Mouse (Mus musculus): Measurements from ENCODE around the gene Plcxd2. TPM values are rescaled to one million over a fixed set of nuclear protein-coding genes. Genes with fewer than 3 reads are reported as not detected.

Gene Plcxd2
- 2.0 and 2.2 TPM in 2 replicates for polyA plus RNA-seq (2016; fragmentation: Nextera tagmentation; extraction: Ambion mirVana)

DNA sequence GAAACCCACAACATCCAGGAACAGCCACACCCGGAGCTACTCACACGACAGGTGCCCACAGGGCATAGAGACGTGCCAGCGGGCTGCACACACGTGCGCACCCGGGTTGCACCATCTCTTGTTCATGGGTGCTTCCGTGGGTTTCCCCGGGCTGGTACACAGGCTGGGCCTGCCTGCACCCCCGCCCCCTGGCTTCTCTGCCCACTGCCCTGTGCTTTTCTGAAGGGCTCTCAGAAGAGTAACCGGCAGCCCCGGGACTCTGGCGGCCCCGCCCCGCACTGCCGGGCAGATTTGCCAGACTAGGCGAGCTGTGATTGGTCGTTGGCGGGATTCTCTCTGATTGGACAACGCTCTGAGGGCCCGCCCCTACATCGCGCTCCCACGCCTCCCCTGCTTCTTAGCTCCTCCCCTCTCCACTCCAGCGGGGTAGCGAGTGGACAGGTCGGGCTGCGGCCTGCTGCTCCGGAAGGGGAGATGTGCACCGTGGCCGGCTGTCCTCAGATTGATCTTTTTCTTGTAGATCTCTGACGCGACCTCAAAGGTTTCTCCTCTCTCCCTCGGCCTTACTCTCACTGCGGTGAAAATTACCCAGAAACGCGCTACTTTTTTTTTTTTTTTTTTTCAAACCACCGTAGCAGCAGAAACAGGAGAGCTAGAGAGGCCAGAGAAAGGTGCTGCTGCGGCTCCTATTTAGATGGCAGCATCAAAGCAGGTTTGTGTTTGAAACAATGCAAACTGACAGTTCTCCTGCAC is at the start of gene Plcxd2:
Plcxd2 (minus strand) TSS at position 66 of the 753 bp plus-strand sequence.
- under 1% methylated on average over 39 of the region's 39 CpGs for WGBS
- peaks cover 6% of the 10 kb centered on the region; the same call in 1 of the 2 replicates for H3K27me3 ChIP-seq (replicated peaks; ENCODE audit: low read depth, poor library complexity, severe bottlenecking)

DNA sequence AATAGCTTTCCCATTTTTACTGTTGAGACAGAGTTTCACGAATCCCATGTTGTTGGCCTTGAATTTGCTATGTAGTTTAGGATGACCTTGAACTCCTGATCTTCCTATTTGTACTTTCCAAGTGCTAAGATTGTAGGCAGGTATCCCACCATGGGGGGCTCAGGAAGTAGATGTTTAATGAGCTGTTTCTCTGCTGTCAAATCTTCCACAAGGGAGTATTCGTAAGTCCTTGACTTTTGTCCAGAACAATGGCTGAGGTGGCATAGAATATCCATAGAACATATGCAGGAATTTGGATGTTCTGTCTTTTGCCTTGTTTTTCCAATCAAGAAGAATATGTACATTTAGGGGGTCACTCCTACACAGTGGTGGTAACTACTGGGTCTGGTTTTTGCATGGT is 36.9 kb upstream of the Plcxd2 start:
- Histone ChIP-seq H3K4me1 (no peaks in the 10 kb centered on the region), H3K9me3 (no peaks in the 10 kb centered on the region), H3K36me3 (replicated peaks) (no peaks in the 10 kb centered on the region), H3K27ac (replicated peaks) (no peak overlapping the region), H3K4me3 (no peak overlapping the region), H3K27me3 (replicated peaks; ENCODE audit: low read depth, poor library complexity, severe bottlenecking) (no peaks in the 10 kb centered on the region)
- DNase-seq (ENCODE audit: low spot score) = no peak
- 87% methylated on average over 2 of the region's 2 CpGs for WGBS

More for the DNA sequence above, at the start of gene Plcxd2:
- DNase-seq (ENCODE audit: low spot score) = peak; percentile 97
- Histone ChIP-seq H3K4me3 (peak within 1 kb of the TSS; percentile 77), H3K27ac (replicated peaks) (peak within 1 kb of the TSS; percentile 81), H3K4me1 (peaks cover 13% of the 10 kb centered on the region), H3K36me3 (replicated peaks) (no peaks in the 10 kb centered on the region), H3K9me3 (no peaks in the 10 kb centered on the region)

DNA sequence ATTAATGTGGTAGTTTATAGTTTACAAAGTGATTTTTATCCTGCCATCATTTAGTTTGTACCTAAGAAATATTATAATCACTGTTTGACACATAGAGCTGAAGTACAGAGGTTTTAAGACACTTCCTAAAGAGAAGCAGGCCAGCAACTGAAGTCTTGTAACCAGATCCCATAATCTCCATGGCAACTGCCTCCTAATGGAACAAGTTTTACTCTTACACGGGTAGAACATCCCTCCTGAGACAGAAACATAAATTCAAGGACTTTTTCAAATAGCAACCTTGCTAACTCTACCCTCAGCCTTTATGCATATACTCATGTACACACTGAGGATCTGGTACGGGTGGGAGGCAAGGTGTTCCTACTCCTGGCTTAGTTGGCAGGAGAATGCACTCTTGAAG is 26.2 kb upstream of the Plcxd2 start:
- Histone ChIP-seq H3K27ac (replicated peaks) (no peak overlapping the region), H3K4me3 (no peak overlapping the region), H3K36me3 (replicated peaks) (no peaks in the 10 kb centered on the region), H3K9me3 (no peaks in the 10 kb centered on the region), H3K27me3 (replicated peaks; ENCODE audit: low read depth, poor library complexity, severe bottlenecking) (no peaks in the 10 kb centered on the region), H3K4me1 (no peaks in the 10 kb centered on the region)
- 60% methylated on average over 2 of the region's 2 CpGs for WGBS
- no peak for DNase-seq (ENCODE audit: low spot score)

DNA sequence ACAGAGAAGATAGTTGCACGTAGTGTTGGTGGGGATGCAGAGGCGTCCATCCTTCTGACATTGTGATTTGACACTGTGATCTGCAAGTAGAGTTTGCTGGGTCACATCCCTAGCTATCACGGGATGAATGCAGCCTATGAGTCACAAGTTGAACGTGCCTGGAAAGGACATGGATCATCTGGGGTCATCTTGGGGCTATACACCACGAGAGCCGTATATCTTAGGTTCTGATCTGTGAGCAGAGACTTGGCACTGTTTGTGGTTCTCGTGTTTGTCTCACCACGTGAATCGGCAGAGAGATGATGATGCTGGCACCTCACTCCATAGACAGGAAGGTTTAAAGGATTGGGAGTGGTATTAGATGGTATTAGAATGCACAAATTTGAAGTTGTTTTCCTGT is 23.9 kb upstream of the Plcxd2 start:
- H3K27ac ChIP-seq (replicated peaks) = no peak overlapping the region
- 82% methylated on average over 9 of the region's 9 CpGs for WGBS
- H3K27me3 ChIP-seq (replicated peaks; ENCODE audit: low read depth, poor library complexity, severe bottlenecking) = no peaks in the 10 kb centered on the region

GRCm38 (mm10) chr16:46022958-46023491 is 13.0 kb upstream of the Plcxd2 start:
- Histone ChIP-seq H3K27ac (replicated peaks) (no peak overlapping the region), H3K27me3 (replicated peaks; ENCODE audit: low read depth, poor library complexity, severe bottlenecking) (no peaks in the 10 kb centered on the region), H3K4me1 (no peaks in the 10 kb centered on the region), H3K4me3 (no peak overlapping the region), H3K9me3 (no peaks in the 10 kb centered on the region), H3K36me3 (replicated peaks) (no peaks in the 10 kb centered on the region)
- WGBS = 81% methylated on average over 5 of the region's 5 CpGs
- no peak for DNase-seq (ENCODE audit: low spot score)

More for the DNA sequence above, 23.9 kb upstream of the Plcxd2 start:
- no peaks in the 10 kb centered on the region for H3K9me3 ChIP-seq
- no peaks in the 10 kb centered on the region for H3K36me3 ChIP-seq (replicated peaks)
- no peak for DNase-seq (ENCODE audit: low spot score)
- no peak overlapping the region for H3K4me3 ChIP-seq
- H3K4me1 ChIP-seq = no peaks in the 10 kb centered on the region

- Histone ChIP-seq H3K4me3 (no peak overlapping the region), H3K27ac (replicated peaks) (no peak overlapping the region), H3K36me3 (replicated peaks) (no peaks in the 10 kb centered on the region), H3K9me3 (no peaks in the 10 kb centered on the region), H3K4me1 (no peaks in the 10 kb centered on the region), H3K27me3 (replicated peaks; ENCODE audit: low read depth, poor library complexity, severe bottlenecking) (no peaks in the 10 kb centered on the region)
- WGBS = 53% methylated on average over 5 of the region's 5 CpGs
- DNase-seq (ENCODE audit: low spot score) = peak; percentile 67
These were observed 12.3 kb upstream of the Plcxd2 start for GRCm38 (mm10) chr16:46022189-46022928.

- Histone ChIP-seq H3K4me3 (no peak overlapping the region), H3K27me3 (replicated peaks; ENCODE audit: low read depth, poor library complexity, severe bottlenecking) (no peaks in the 10 kb centered on the region), H3K27ac (replicated peaks) (no peak overlapping the region), H3K36me3 (replicated peaks) (no peaks in the 10 kb centered on the region), H3K9me3 (no peaks in the 10 kb centered on the region), H3K4me1 (no peaks in the 10 kb centered on the region)
- WGBS = 90% methylated on average over 2 of the region's 2 CpGs
- DNase-seq (ENCODE audit: low spot score) = no peak
These were observed 11.3 kb upstream of the Plcxd2 start for GRCm38 (mm10) chr16:46021302-46021701.

- H3K4me3 ChIP-seq = no peak overlapping the region
- no peak overlapping the region for H3K27ac ChIP-seq (replicated peaks)
- no peak for DNase-seq (ENCODE audit: low spot score)
- no peaks in the 10 kb centered on the region for H3K9me3 ChIP-seq
- H3K4me1 ChIP-seq = no peaks in the 10 kb centered on the region
- H3K27me3 ChIP-seq (replicated peaks; ENCODE audit: low read depth, poor library complexity, severe bottlenecking) = no peaks in the 10 kb centered on the region
- 88% methylated on average over 2 of the region's 2 CpGs for WGBS
- H3K36me3 ChIP-seq (replicated peaks) = no peaks in the 10 kb centered on the region
These were observed 10.4 kb upstream of the Plcxd2 start for GRCm38 (mm10) chr16:46020396-46020795.

DNA sequence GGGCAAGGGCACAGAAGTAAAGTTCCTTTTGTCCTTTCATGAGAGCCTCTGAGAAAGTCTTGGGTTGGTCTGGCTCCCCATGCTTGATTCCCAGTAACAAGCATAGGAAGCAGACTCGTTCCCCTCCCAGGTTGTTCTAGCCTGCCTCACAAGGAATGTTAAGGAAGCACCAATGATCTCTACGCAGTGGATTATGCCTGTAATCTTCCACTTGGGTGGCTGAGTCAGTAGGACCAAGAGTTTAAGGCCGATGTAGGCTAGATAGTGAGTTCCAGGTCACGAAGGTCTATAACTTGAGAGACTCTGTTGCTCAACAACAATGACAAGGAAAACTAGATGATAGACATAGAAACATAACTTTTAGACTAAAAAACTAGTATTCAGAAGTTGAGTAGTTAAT is 9.8 kb upstream of the Plcxd2 start:
- DNase-seq (ENCODE audit: low spot score) = no peak
- Histone ChIP-seq H3K9me3 (no peaks in the 10 kb centered on the region), H3K27me3 (replicated peaks; ENCODE audit: low read depth, poor library complexity, severe bottlenecking) (no peaks in the 10 kb centered on the region), H3K36me3 (replicated peaks) (no peaks in the 10 kb centered on the region), H3K27ac (replicated peaks) (no peak overlapping the region), H3K4me1 (no peaks in the 10 kb centered on the region), H3K4me3 (no peak overlapping the region)
- WGBS = 85% methylated on average over 4 of the region's 4 CpGs

- Histone ChIP-seq H3K27me3 (replicated peaks; ENCODE audit: low read depth, poor library complexity, severe bottlenecking) (no peaks in the 10 kb centered on the region), H3K36me3 (replicated peaks) (no peaks in the 10 kb centered on the region), H3K27ac (replicated peaks) (no peak overlapping the region), H3K4me1 (no peaks in the 10 kb centered on the region), H3K4me3 (no peak overlapping the region), H3K9me3 (no peaks in the 10 kb centered on the region)
- WGBS = 73% methylated on average over 1 of the region's 1 CpGs
- no peak for DNase-seq (ENCODE audit: low spot score)
These were observed 9.3 kb upstream of the Plcxd2 start for GRCm38 (mm10) chr16:46019359-46019758.

- Histone ChIP-seq H3K27me3 (replicated peaks; ENCODE audit: low read depth, poor library complexity, severe bottlenecking) (peaks cover 6% of the 10 kb centered on the region; the same call in 1 of the 2 replicates), H3K27ac (replicated peaks) (no peak overlapping the region), H3K4me3 (no peak overlapping the region), H3K9me3 (no peaks in the 10 kb centered on the region), H3K36me3 (replicated peaks) (no peaks in the 10 kb centered on the region), H3K4me1 (peaks cover 13% of the 10 kb centered on the region)
- DNase-seq (ENCODE audit: low spot score) = no peak
- 78% methylated on average over 1 of the region's 1 CpGs for WGBS
These were observed 1.7 kb upstream of the Plcxd2 start for GRCm38 (mm10) chr16:46011696-46012095.

GRCm38 (mm10) chr16:46010906-46011220 is 845 bp upstream of the Plcxd2 start:
- Histone ChIP-seq H3K4me3 (peak overlapping the region; percentile 77), H3K4me1 (peaks cover 13% of the 10 kb centered on the region), H3K27me3 (replicated peaks; ENCODE audit: low read depth, poor library complexity, severe bottlenecking) (peaks cover 6% of the 10 kb centered on the region; the same call in 1 of the 2 replicates), H3K36me3 (replicated peaks) (no peaks in the 10 kb centered on the region), H3K27ac (replicated peaks) (peak overlapping the region; percentile 81), H3K9me3 (no peaks in the 10 kb centered on the region)
- no peak for DNase-seq (ENCODE audit: low spot score)
- 12% methylated on average over 5 of the region's 5 CpGs for WGBS

GRCm38 (mm10) chr16:46009717-46010116 is 301 bp downstream of the Plcxd2 start:
- Histone ChIP-seq H3K27me3 (replicated peaks; ENCODE audit: low read depth, poor library complexity, severe bottlenecking) (peaks cover 6% of the 10 kb centered on the region; the same call in 1 of the 2 replicates), H3K36me3 (replicated peaks) (no peaks in the 10 kb centered on the region), H3K27ac (replicated peaks) (peak overlapping the region; percentile 81), H3K9me3 (no peaks in the 10 kb centered on the region), H3K4me3 (peak overlapping the region; percentile 77), H3K4me1 (peaks cover 13% of the 10 kb centered on the region)
- under 1% methylated on average over 13 of the region's 13 CpGs for WGBS
- DNase-seq (ENCODE audit: low spot score) = no peak
